Mouse (Mus musculus) forebrain, postnatal 0 days (tissue): Measurements from ENCODE around the gene Zfp526. TPM values are rescaled to one million over a fixed set of nuclear protein-coding genes. Genes with fewer than 3 reads are reported as not detected.
"Not testable (repeated sequence)": the region's sequence is repeated elsewhere in the genome, so short reads cannot be mapped to it uniquely, and the experiment has no call there.

Source experiments
- ATAC-seq: fragments of 200-750 bp; cut with Nextera tagmentation; 2 replicates; pipeline ENCODE4 v1.8.0; 2017; ENCODE audit warnings: mild to moderate bottlenecking, moderate library complexity
- DNase-seq: peaks from one replicate; pipeline ENCODE4 v3.0.0-alpha.2; 2015
- H3K27ac ChIP-seq: fragments of 300-500 bp; sonication (generic); 2 replicates; pipeline ENCODE4 v1.5.1; 2014; ENCODE audit warnings: low read depth, mild to moderate bottlenecking, antibody characterized with exemption, low read length, moderate library complexity, mixed read lengths
- H3K27me3 ChIP-seq: fragments of 300-500 bp; sonication (generic); 2 replicates; pipeline ENCODE4 v1.6.1; 2014; ENCODE audit warnings: mild to moderate bottlenecking, low read length, mixed read lengths; ENCODE audit not compliant: insufficient read depth
- H3K36me3 ChIP-seq: fragments of 300-500 bp; sonication (generic); 2 replicates; pipeline ENCODE4 v1.6.1; 2014; ENCODE audit warnings: mild to moderate bottlenecking, moderate library complexity; ENCODE audit not compliant: insufficient read depth
- H3K4me1 ChIP-seq: fragments of 300-500 bp; sonication (generic); 2 replicates; pipeline ENCODE4 v1.6.1; 2014; ENCODE audit warnings: antibody characterized with exemption; ENCODE audit not compliant: insufficient read depth
- H3K4me2 ChIP-seq: fragments of 300-500 bp; sonication (generic); 2 replicates; pipeline ENCODE4 v1.6.1; 2014; ENCODE audit warnings: low read depth, mild to moderate bottlenecking, moderate library complexity
- H3K4me3 ChIP-seq: fragments of 300-500 bp; sonication (generic); 2 replicates; pipeline ENCODE4 v1.5.1; 2014; ENCODE audit warnings: low read depth, low read length, mixed read lengths
- H3K9ac ChIP-seq: fragments of 300-500 bp; sonication (generic); 2 replicates; pipeline ENCODE4 v1.6.1; 2014; ENCODE audit warnings: mild to moderate bottlenecking
- H3K9me3 ChIP-seq: fragments of 300-500 bp; sonication (generic); 2 replicates; pipeline ENCODE4 v1.6.1; 2016; ENCODE audit warnings: low read length
- CTCF ChIP-seq: sonication (generic); IDR thresholded peaks from 2 replicates; pipeline ENCODE4 v1.5.1; 2016; ENCODE audit warnings: antibody characterized with exemption, control low read depth, low read depth
- WGBS: fragments of 180-500 bp; shearing (Covaris S2); extraction: QIAGEN DNeasy Blood & Tissue Kit; methylation state at CpG from one replicate; pipeline ENCODE4 v1.1.7; 2014; 5-methylcytosine and 5-hydroxymethylcytosine counted together
- polyA plus RNA-seq: library from polyadenylated mRNA; unstranded; fragments of >200 nt; fragmentation: Nextera tagmentation; extraction: Ambion mirVana; gene quantifications from 2 replicates; pipeline ENCODE4 v1.2.1, GENCODE M21; 2015
- total RNA-seq: library from RNA; depleted of rRNA; stranded (reverse); fragments of >200 nt; gene quantifications from 2 replicates; pipeline ENCODE4 v1.2.3, GENCODE M21; 2014

Zfp526 gene
- total and polyA plus RNA-seq, 2 experiments from 2014 or later, result 0.98 to 8.3 TPM

DNA sequence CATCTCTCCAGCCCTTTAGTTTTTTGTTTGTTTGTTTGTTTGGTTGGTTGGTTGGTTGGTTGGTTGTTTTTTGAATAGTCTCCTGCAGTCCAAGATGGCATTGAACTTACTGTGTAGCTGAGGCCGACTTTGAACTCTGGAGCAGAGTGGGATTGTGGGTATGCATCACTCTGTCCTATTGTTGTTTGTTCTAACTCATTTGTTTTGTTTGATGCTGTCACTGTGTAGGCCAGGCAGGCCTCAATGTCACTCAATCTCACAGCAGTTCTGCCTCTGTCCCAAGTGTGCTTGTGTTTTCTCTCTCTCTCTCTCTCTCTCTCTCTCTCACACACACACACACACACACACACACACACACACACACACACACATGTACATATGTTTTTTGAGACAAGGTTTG, 40.7 kb downstream of the Zfp526 start:
- no peaks in the 10 kb centered on the region; the same call in 1 of the 2 replicates for H3K4me1 ChIP-seq
- DNase-seq (no peak), ATAC-seq (no peak)
- WGBS, result 81% methylated on average over 1 of the region's 1 CpGs
- H3K4me3 ChIP-seq, result no peak overlapping the region
- no peak overlapping the region for H3K9ac ChIP-seq
- no peak for TF ChIP-seq CTCF
- H3K9me3 ChIP-seq, result no peaks in the 10 kb centered on the region
- no peak overlapping the region for H3K27ac ChIP-seq
- H3K36me3 ChIP-seq, result no peaks in the 10 kb centered on the region
- no peak overlapping the region for H3K4me2 ChIP-seq
- H3K27me3 ChIP-seq, result no peaks in the 10 kb centered on the region

DNA sequence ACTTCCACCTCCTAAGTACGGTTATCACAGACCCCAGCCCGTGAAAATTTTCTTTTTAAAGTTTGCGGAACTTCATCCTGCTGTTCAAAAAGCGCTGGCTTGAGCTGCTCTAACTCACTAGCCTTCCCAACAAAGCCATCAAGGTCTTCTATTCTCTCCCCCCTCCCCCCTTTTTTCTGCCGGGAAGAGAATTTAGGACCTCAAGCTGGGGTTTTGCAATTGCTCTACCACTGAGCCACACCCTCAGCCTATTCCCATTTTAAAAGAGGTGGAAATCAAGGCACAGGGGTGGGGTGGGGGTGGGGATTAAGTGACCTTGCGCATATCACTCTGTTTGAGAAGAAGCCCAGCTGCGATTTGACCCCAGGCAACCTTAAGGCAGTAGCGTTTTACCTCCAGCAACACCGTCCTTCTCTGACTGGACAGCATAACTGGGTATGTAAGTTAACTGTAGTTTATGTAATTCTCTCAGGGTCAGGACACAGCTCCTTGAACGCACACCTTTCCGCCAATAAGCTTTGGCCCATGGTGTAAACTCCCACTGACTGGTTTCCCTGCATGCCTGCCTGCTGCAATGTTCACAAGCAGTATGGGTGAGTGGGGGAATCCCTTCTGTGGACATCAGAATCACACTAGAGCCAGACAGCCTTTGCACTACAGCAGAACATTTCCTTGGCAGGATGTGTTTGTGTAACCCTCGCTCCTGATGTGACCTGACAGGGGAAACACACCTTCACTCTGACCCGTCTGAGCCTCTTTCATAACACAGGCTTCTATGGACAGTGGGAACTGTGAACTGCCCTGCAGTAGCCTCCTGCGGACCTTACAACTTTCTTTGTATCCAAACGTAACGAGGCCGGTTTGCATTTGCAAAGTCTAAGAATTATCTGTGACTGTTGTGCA, 43.0 kb downstream of the Zfp526 start:
- H3K4me3 ChIP-seq, result no peak overlapping the region
- no peak overlapping the region for H3K4me2 ChIP-seq
- H3K9me3 ChIP-seq, result no peaks in the 10 kb centered on the region
- 24% methylated on average over 17 of the region's 17 CpGs for WGBS
- DNase-seq (no peak), ATAC-seq (no peak)
- peaks cover 5% of the 10 kb centered on the region for H3K4me1 ChIP-seq
- H3K36me3 ChIP-seq, result no peaks in the 10 kb centered on the region
- no peak overlapping the region for H3K9ac ChIP-seq
- no peaks in the 10 kb centered on the region for H3K27me3 ChIP-seq
- TF ChIP-seq CTCF, result no peak
- H3K27ac ChIP-seq, result no peak overlapping the region

DNA sequence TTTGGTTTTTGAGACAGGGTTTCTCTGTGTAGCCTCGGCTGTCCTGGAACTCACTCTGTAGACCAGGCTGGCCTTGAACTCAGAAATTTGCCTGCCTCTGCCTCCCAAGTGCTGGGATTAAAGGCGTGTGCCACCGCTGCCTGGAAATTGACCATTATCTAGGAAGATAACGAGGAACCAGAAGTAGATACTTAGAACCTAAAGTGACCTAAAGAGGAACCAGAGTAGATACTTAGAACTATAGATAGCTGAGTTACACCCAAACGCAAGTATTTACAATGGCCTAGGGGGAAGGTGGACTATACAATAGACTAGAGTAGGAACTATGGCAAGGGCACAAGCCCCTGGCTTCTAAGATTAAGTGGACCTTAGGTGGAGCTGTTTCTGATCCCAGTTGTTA, 44.5 kb downstream of the Zfp526 start:
- DNase-seq, result not testable (repeated sequence)

DNA sequence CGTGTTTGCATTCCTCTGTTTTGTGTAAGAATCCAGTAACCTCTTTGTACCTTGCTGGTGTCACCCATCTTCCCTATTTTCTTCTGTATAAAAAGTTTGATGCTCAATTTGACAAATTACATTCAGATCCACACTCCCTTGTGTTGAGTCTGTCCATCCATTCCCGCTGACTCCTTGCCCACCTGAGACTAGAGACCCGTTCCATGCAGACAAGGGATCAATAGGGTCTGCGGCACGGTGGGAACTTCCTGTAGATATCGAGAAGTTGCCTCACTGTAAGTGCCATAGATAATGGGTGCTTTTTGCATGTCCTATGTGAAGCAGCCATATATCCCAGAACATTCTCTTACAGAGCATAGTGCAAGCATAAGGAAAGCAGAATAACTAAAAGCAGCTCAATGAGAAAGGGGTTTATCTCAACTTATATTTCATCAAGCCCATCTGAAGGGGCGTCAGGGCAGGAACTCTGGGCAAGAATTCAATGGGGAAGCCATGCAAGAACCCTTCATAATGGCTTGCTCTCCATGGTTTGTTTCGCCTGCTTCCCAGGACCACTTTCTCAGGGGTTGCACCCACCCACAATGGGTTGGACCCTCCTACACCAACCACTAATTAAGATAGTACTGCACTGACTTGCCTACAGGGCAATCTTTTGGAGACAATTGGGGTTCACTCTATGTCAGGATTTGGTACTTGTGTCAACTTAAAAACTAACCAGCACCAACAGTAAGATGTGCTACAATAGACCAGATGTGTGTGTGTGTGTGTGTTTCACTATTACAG, 45.1 kb downstream of the Zfp526 start:
- ATAC-seq (no peak), DNase-seq (no peak)
- no peak overlapping the region for H3K4me3 ChIP-seq
- no peaks in the 10 kb centered on the region for H3K9me3 ChIP-seq
- no peak for TF ChIP-seq CTCF
- WGBS, result 90% methylated on average over 8 of the region's 8 CpGs
- no peak overlapping the region for H3K9ac ChIP-seq
- H3K4me1 ChIP-seq, result peaks cover 14% of the 10 kb centered on the region
- H3K4me2 ChIP-seq, result no peak overlapping the region
- H3K27me3 ChIP-seq, result no peaks in the 10 kb centered on the region
- H3K27ac ChIP-seq, result no peak overlapping the region
- 0 out of 2 replicates have a peak, but pooled peaks cover 7% of the 10 kb centered on the region for H3K36me3 ChIP-seq

More for the DNA sequence above, 44.5 kb downstream of the Zfp526 start:
- not testable (repeated sequence) for ATAC-seq, H3K9me3 ChIP-seq, H3K36me3 ChIP-seq, H3K4me2 ChIP-seq, H3K27ac ChIP-seq, H3K27me3 ChIP-seq, H3K9ac ChIP-seq, H3K4me3 ChIP-seq
- 87% methylated on average over 5 of the region's 5 CpGs for WGBS
- H3K4me1 ChIP-seq, result peaks cover 14% of the 10 kb centered on the region

DNA sequence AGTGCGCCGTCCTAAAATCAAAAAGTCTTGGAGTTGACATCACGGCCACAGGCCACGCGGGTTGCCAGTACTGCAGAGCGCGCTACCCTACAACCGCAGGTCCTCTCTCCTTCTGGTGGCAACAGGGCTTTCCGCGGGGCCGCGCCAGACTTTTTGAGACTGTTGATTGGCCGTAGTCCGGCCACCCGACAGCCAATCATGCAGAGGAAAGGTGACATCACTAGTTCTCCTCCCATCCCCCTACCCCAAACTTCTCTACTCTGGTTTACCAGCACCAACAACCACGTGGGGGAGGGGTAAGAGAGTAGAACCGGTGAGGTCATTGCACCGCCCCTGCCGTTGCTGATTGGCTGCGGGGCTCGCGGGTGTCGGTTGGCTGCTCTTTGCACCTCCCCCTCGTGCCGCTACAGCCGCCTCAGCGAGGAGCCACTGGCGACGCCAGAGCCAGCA, 46.1 kb downstream of the Zfp526 start, which contains the start of gene Cic:
Gene Cic (plus strand): TSS at position 404 of the 450 bp plus-strand sequence.
- Histone ChIP-seq H3K36me3 (peaks cover 17% of the 10 kb centered on the region), H3K9ac (peak within 1 kb of the TSS; percentile 87), H3K4me2 (peak within 1 kb of the TSS; percentile 83), H3K27ac (peak within 1 kb of the TSS; percentile 91), H3K27me3 (no peaks in the 10 kb centered on the region), H3K4me1 (peaks cover 14% of the 10 kb centered on the region), H3K4me3 (peak within 1 kb of the TSS; percentile 98), H3K9me3 (no peaks in the 10 kb centered on the region)
- WGBS, result under 1% methylated on average over 29 of the region's 29 CpGs
- no peak; the same call in 1 of the 2 replicates for TF ChIP-seq CTCF
- DNase-seq (peak; percentile 99), ATAC-seq (peak; percentile 84)

DNA sequence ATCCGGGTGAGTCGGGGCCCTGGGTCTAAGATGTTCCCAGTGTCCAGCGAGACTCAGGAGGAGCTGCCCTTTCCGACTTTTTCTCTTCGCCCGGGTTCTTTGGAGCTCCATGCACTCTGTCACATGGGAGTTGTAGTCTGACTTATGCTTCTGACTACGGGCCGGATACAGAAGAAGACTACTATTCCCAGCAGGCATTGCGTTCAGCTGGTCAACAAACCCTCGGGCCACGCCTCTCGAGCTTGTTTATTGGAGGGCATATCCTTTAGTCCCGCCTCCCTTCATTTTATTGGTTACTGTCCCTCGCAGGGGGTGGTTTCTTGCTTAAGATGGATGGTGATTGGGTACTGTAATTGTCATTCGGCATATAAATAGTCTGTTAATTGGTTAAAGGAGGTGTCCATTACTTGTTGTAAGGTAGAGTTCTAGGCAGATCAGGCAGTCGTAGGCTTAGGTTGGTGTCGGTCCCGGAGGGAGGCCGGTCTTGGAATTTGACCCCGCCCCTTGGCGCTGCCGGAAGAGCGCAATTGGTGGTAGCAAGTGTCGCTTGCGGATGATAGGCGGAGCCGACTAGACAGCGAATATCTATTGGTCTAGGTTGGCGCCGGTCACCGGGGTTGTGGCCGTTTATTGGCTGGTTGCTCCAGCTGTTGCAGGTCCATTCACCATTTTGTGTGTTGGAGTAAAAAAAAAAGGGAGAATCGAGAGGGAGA, 46.7 kb downstream of the Zfp526 start:
- Histone ChIP-seq H3K4me1 (peaks cover 14% of the 10 kb centered on the region), H3K27ac (peak overlapping the region; percentile 91), H3K27me3 (no peaks in the 10 kb centered on the region), H3K36me3 (peaks cover 23% of the 10 kb centered on the region), H3K4me2 (peak overlapping the region; percentile 83), H3K4me3 (peak overlapping the region; percentile 98), H3K9ac (peak overlapping the region; percentile 87), H3K9me3 (no peaks in the 10 kb centered on the region)
- under 1% methylated on average over 33 of the region's 33 CpGs for WGBS
- DNase-seq (peak; percentile 100), ATAC-seq (peak; percentile 94)
- TF ChIP-seq CTCF, result no peak
